Mouse (Mus musculus): ENCODE measurements around the gene C2cd3. TPM values are rescaled to one million over a fixed set of nuclear protein-coding genes. Genes with fewer than 3 reads are reported as not detected.

The C2cd3 gene
- polyA plus RNA-seq, 1 experiment from 2014 or later, result 25.7 TPM

DNA sequence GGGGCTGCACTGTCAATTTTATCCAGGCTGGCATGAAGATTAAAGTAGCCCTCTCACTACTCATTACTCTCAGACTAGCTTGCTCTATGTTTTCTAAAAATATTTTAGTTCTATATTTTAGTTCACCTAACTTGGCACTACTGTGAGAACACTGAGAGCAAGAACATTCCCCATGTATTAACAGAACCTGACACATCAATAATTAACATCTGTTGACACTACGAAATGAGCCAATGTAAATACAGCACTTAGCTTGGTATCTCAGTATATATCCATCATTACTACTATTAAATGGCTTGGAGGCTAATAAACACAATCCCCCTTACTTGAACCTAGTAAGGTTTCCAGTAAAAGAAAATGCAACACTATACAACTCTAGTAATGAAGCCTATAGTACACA, 15.3 kb upstream of the C2cd3 start:
- DNase-seq (ENCODE audit: low spot score) (no peak), ATAC-seq (no peak)
- Histone ChIP-seq H3K27ac (ENCODE audit: low read depth, low read length) (no peak overlapping the region), H3K4me2 (ENCODE audit: low read length) (no peak overlapping the region), H3K9ac (ENCODE audit: low read length) (no peak overlapping the region), H3K27me3 (replicated peaks; ENCODE audit: control insufficient read depth, insufficient read depth, low read length) (no peaks in the 10 kb centered on the region), H3K9me3 (replicated peaks; ENCODE audit: control insufficient read depth, low read length) (no peaks in the 10 kb centered on the region), H3K36me3 (ENCODE audit: control insufficient read depth, insufficient read depth, low read length) (0 out of 2 replicates have a peak, but pooled peaks cover 17% of the 10 kb centered on the region), H3K4me3 (ENCODE audit: low read depth, low read length) (no peak overlapping the region), H3K4me1 (ENCODE audit: control insufficient read depth, insufficient read depth, low read length) (no peaks in the 10 kb centered on the region)
- WGBS, result 89% methylated on average over 1 of the region's 1 CpGs

GRCm38 (mm10) chr7:100357856-100358255, 14.2 kb upstream of the C2cd3 start:
- Histone ChIP-seq H3K9me3 (replicated peaks; ENCODE audit: control insufficient read depth, low read length) (no peaks in the 10 kb centered on the region), H3K36me3 (ENCODE audit: control insufficient read depth, insufficient read depth, low read length) (0 out of 2 replicates have a peak, but pooled peaks cover 17% of the 10 kb centered on the region), H3K4me2 (ENCODE audit: low read length) (no peak overlapping the region), H3K27ac (ENCODE audit: low read depth, low read length) (no peak overlapping the region), H3K27me3 (replicated peaks; ENCODE audit: control insufficient read depth, insufficient read depth, low read length) (no peaks in the 10 kb centered on the region), H3K4me3 (ENCODE audit: low read depth, low read length) (no peak overlapping the region), H3K4me1 (ENCODE audit: control insufficient read depth, insufficient read depth, low read length) (no peaks in the 10 kb centered on the region), H3K9ac (ENCODE audit: low read length) (no peak overlapping the region)
- ATAC-seq (no peak), DNase-seq (ENCODE audit: low spot score) (no peak)

- no peak overlapping the region for H3K9ac ChIP-seq (ENCODE audit: low read length)
- 0 out of 2 replicates have a peak, but pooled peaks cover 1% of the 10 kb centered on the region for H3K36me3 ChIP-seq (ENCODE audit: control insufficient read depth, insufficient read depth, low read length)
- H3K9me3 ChIP-seq (replicated peaks; ENCODE audit: control insufficient read depth, low read length), result no peaks in the 10 kb centered on the region
- H3K4me2 ChIP-seq (ENCODE audit: low read length), result no peak overlapping the region
- no peak for DNase-seq (ENCODE audit: low spot score)
- no peak overlapping the region for H3K4me3 ChIP-seq (ENCODE audit: low read depth, low read length)
- H3K4me1 ChIP-seq (ENCODE audit: control insufficient read depth, insufficient read depth, low read length), result no peaks in the 10 kb centered on the region
- no peaks in the 10 kb centered on the region for H3K27me3 ChIP-seq (replicated peaks; ENCODE audit: control insufficient read depth, insufficient read depth, low read length)
- 95% methylated on average over 2 of the region's 2 CpGs for WGBS
- ATAC-seq, result no peak
- no peak overlapping the region for H3K27ac ChIP-seq (ENCODE audit: low read depth, low read length)
Measured at GRCm38 (mm10) chr7:100363162-100363561, 8.9 kb upstream of the C2cd3 start.

DNA sequence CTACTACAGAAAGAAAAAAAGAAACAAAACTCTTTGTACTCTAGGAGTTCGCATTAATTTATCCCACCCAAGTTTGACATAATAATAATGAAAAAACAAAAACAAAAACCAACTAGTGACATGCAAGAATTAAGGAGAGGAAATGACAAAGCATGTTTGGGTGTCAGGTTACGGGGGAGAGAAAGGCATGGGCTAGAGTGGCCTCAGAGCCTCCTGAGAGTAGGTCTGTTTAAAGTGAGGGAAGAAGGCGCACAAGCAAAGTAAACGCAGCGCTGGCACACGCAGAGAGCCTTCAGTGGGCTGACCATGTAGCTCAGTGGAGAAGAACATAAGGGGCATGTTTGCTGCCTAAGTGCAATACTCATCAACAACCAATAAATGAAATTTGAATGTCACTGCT, 7.1 kb upstream of the C2cd3 start:
- Histone ChIP-seq H3K4me1 (ENCODE audit: control insufficient read depth, insufficient read depth, low read length) (0 out of 2 replicates have a peak, but pooled peaks cover 7% of the 10 kb centered on the region), H3K27me3 (replicated peaks; ENCODE audit: control insufficient read depth, insufficient read depth, low read length) (no peaks in the 10 kb centered on the region), H3K4me3 (ENCODE audit: low read depth, low read length) (no peak overlapping the region), H3K4me2 (ENCODE audit: low read length) (no peak overlapping the region), H3K27ac (ENCODE audit: low read depth, low read length) (no peak overlapping the region), H3K9me3 (replicated peaks; ENCODE audit: control insufficient read depth, low read length) (no peaks in the 10 kb centered on the region), H3K36me3 (ENCODE audit: control insufficient read depth, insufficient read depth, low read length) (0 out of 2 replicates have a peak, but pooled peaks cover 5% of the 10 kb centered on the region), H3K9ac (ENCODE audit: low read length) (no peak overlapping the region)
- DNase-seq (ENCODE audit: low spot score) (no peak), ATAC-seq (no peak)
- WGBS, result 54% methylated on average over 6 of the region's 6 CpGs

GRCm38 (mm10) chr7:100372452-100372980, 483 bp downstream of the C2cd3 start:
- WGBS, result 7% methylated on average over 17 of the region's 17 CpGs
- H3K4me3 ChIP-seq (ENCODE audit: low read depth, low read length), result peak overlapping the region; percentile 77
- no peak for ATAC-seq

DNA sequence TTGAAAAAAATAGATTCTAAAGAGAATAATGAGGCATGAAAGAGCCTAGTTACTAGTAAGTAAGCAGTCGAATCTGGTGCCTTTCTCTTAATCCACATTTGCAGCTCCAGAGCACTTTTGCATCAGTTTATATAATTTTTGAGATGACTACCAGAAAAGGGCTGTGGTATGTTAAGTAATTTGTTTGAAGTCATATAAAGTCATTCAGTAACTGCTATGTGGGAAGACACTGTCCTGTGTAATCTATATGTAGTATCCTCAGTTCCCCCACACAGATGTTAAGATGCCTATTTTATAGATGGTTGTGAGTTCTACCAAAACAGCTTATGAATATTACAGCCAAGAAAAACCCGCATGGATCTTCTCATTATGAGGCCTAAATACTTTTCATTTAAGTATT, 6.2 kb downstream of the C2cd3 start:
- WGBS, result 85% methylated on average over 2 of the region's 2 CpGs

More at GRCm38 (mm10) chr7:100372452-100372980, 483 bp downstream of the C2cd3 start:
- peak overlapping the region; percentile 61 for H3K9ac ChIP-seq (ENCODE audit: low read length)
- H3K36me3 ChIP-seq (ENCODE audit: control insufficient read depth, insufficient read depth, low read length), result peaks cover 25% of the 10 kb centered on the region
- no peak for DNase-seq (ENCODE audit: low spot score)
- H3K27me3 ChIP-seq (replicated peaks; ENCODE audit: control insufficient read depth, insufficient read depth, low read length), result no peaks in the 10 kb centered on the region
- peak overlapping the region; percentile 59 for H3K4me2 ChIP-seq (ENCODE audit: low read length)
- H3K27ac ChIP-seq (ENCODE audit: low read depth, low read length), result peak overlapping the region; percentile 74
- no peaks in the 10 kb centered on the region for H3K9me3 ChIP-seq (replicated peaks; ENCODE audit: control insufficient read depth, low read length)
- peaks cover 18% of the 10 kb centered on the region for H3K4me1 ChIP-seq (ENCODE audit: control insufficient read depth, insufficient read depth, low read length)

DNA sequence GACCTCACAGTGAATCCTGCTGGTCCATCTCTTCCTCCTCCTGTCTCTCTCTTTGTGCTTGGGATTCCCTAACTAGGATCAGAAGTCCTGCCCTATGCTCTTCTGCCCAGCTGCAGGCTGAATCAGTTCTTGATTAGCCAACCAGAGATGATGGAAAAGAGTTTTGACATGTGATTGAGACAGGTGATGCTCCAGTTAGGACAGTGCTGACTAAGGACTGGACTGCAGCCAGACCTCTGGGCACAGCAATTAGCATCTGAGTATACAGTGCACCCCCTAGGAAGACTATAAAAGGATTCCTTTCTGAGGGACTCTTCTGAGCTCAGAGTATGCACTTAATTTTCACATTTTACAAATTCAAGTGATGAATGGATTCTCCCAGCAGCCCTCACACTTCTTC, 9.1 kb downstream of the C2cd3 start:
- no peak for ATAC-seq

More for the DNA sequence above, 6.2 kb downstream of the C2cd3 start:
- Histone ChIP-seq H3K9ac (ENCODE audit: low read length) (no peak overlapping the region), H3K36me3 (ENCODE audit: control insufficient read depth, insufficient read depth, low read length) (peaks cover 62% of the 10 kb centered on the region), H3K27ac (ENCODE audit: low read depth, low read length) (no peak overlapping the region), H3K4me2 (ENCODE audit: low read length) (no peak overlapping the region), H3K9me3 (replicated peaks; ENCODE audit: control insufficient read depth, low read length) (no peaks in the 10 kb centered on the region), H3K27me3 (replicated peaks; ENCODE audit: control insufficient read depth, insufficient read depth, low read length) (no peaks in the 10 kb centered on the region), H3K4me3 (ENCODE audit: low read depth, low read length) (no peak overlapping the region), H3K4me1 (ENCODE audit: control insufficient read depth, insufficient read depth, low read length) (no peaks in the 10 kb centered on the region)
- no peak for DNase-seq (ENCODE audit: low spot score)
- ATAC-seq, result no peak

GRCm38 (mm10) chr7:100383207-100383606, 11.2 kb downstream of the C2cd3 start:
- Histone ChIP-seq H3K9me3 (replicated peaks; ENCODE audit: control insufficient read depth, low read length) (no peaks in the 10 kb centered on the region), H3K9ac (ENCODE audit: low read length) (no peak overlapping the region), H3K4me3 (ENCODE audit: low read depth, low read length) (no peak overlapping the region), H3K4me2 (ENCODE audit: low read length) (no peak overlapping the region), H3K27me3 (replicated peaks; ENCODE audit: control insufficient read depth, insufficient read depth, low read length) (no peaks in the 10 kb centered on the region), H3K27ac (ENCODE audit: low read depth, low read length) (no peak overlapping the region), H3K36me3 (ENCODE audit: control insufficient read depth, insufficient read depth, low read length) (peaks cover 63% of the 10 kb centered on the region), H3K4me1 (ENCODE audit: control insufficient read depth, insufficient read depth, low read length) (no peaks in the 10 kb centered on the region)
- DNase-seq (ENCODE audit: low spot score) (no peak), ATAC-seq (no peak)
- 94% methylated on average over 2 of the region's 2 CpGs for WGBS

More for the DNA sequence above, 9.1 kb downstream of the C2cd3 start:
- Histone ChIP-seq H3K4me2 (ENCODE audit: low read length) (no peak overlapping the region), H3K9me3 (replicated peaks; ENCODE audit: control insufficient read depth, low read length) (no peaks in the 10 kb centered on the region), H3K9ac (ENCODE audit: low read length) (no peak overlapping the region), H3K36me3 (ENCODE audit: control insufficient read depth, insufficient read depth, low read length) (peaks cover 60% of the 10 kb centered on the region), H3K27ac (ENCODE audit: low read depth, low read length) (no peak overlapping the region), H3K4me3 (ENCODE audit: low read depth, low read length) (no peak overlapping the region), H3K27me3 (replicated peaks; ENCODE audit: control insufficient read depth, insufficient read depth, low read length) (no peaks in the 10 kb centered on the region), H3K4me1 (ENCODE audit: control insufficient read depth, insufficient read depth, low read length) (no peaks in the 10 kb centered on the region)
- no peak for DNase-seq (ENCODE audit: low spot score)

DNA sequence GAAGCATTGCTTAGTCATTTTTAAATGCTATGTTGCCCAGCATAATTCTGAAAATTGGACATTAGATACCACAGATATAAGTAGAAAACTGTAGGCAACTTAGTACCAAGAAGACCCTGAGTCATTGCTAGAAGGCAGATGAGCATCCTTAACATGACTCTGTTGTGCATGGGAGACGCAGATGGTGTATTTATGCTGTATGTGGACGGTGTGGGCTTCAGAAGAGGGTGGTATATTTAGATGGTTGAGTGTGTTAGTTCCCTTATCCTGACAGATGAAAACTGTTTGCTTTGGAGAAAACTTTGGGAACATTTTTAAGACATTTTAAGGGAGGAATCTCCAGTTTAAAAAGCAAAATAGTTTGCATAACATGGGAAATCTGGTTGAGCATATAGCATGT, 16.1 kb downstream of the C2cd3 start:
- Histone ChIP-seq H3K4me2 (ENCODE audit: low read length) (no peak overlapping the region), H3K9ac (ENCODE audit: low read length) (no peak overlapping the region), H3K4me3 (ENCODE audit: low read depth, low read length) (no peak overlapping the region), H3K9me3 (replicated peaks; ENCODE audit: control insufficient read depth, low read length) (no peaks in the 10 kb centered on the region), H3K27ac (ENCODE audit: low read depth, low read length) (no peak overlapping the region), H3K4me1 (ENCODE audit: control insufficient read depth, insufficient read depth, low read length) (no peaks in the 10 kb centered on the region), H3K36me3 (ENCODE audit: control insufficient read depth, insufficient read depth, low read length) (peaks cover 65% of the 10 kb centered on the region), H3K27me3 (replicated peaks; ENCODE audit: control insufficient read depth, insufficient read depth, low read length) (no peaks in the 10 kb centered on the region)
- WGBS, result 97% methylated on average over 2 of the region's 2 CpGs
- ATAC-seq, result no peak
- no peak for DNase-seq (ENCODE audit: low spot score)
